Mouse (Mus musculus): ENCODE measurements around the gene Gm3269. TPM values are rescaled to one million over a fixed set of nuclear protein-coding genes. Genes with fewer than 3 reads are reported as not detected.

The Gm3269 gene
- polyA plus RNA-seq (2012; rRNA removed), result not detected in 2 replicates

GRCm38 (mm10) chr14:4837806-4838205, at the start of gene Gm3269:
Gm3269 (plus strand) TSS chr14:4838106.

GRCm38 (mm10) chr14:4855299-4855980, 17.5 kb downstream of the Gm3269 start, which contains the start of gene Gm3264:
Gm3264 (plus strand) TSS chr14:4855576.

GRCm38 (mm10) chr14:4892116-4892515, 54.2 kb downstream of the Gm3269 start, which contains the start of gene Gm3278:
Gm3278 (plus strand) TSS chr14:4892416.

Other genes starting within 250 kb of the Gm3269 start
- 0.23 and 0.57 TPM in 2 replicates for gene Gm8159, start 205.8 kb upstream of the Gm3269 start, polyA plus RNA-seq (2012; rRNA removed)
- 1.5 and 2.7 TPM in 2 replicates for gene Gm3239, start 173.9 kb upstream of the Gm3269 start, polyA plus RNA-seq (2012; rRNA removed)
- not detected in 2 replicates for gene Gm7876, start 128.9 kb upstream of the Gm3269 start, polyA plus RNA-seq (2012; rRNA removed)
- gene Gm3252, start 111.3 kb upstream of the Gm3269 start, polyA plus RNA-seq (2012; rRNA removed), result 8.6 and 8.8 TPM in 2 replicates
- not detected in 2 replicates for gene Gm9602, start 61.8 kb upstream of the Gm3269 start, polyA plus RNA-seq (2012; rRNA removed)
- 5.6 and 5.8 TPM in 2 replicates for gene Gm3264, start 17.5 kb downstream of the Gm3269 start, polyA plus RNA-seq (2012; rRNA removed)
- gene Gm3278, start 54.3 kb downstream of the Gm3269 start, polyA plus RNA-seq (2012; rRNA removed), result 0.12 and 0.52 TPM in 2 replicates
- 0.04 TPM in 1 of 2 replicates, not detected in the other for gene Gm8297, start 145.8 kb downstream of the Gm3269 start, polyA plus RNA-seq (2012; rRNA removed)
- gene Gm3298, start 177.8 kb downstream of the Gm3269 start, polyA plus RNA-seq (2012; rRNA removed), result 0.21 and 1.4 TPM in 2 replicates
- gene 4930555G01Rik, start 212.5 kb downstream of the Gm3269 start, polyA plus RNA-seq (2012; rRNA removed), result not detected in 2 replicates
- 25.9 and 27.5 TPM in 2 replicates for gene Gm8281, start 232.9 kb downstream of the Gm3269 start, polyA plus RNA-seq (2012; rRNA removed)